Comparison of ENCODE assay signal across 11 mouse cellular contexts in genomic region chr11:119155638-119156480, GRCm38 (mm10).
DNase-seq lines count a peak whose midpoint lies in the region; ATAC-seq and TF ChIP-seq lines count a peak whose summit lies in the region.
"Had no signal": no experiment of that assay in that cellular context is flagged by ENCODE, and none has a peak within 500 bp of the region (broad histone marks: within the 10 kb centered on the region; RNA-seq: fewer than 3 reads in every experiment).

No protein-coding gene starts in this region.

- no peak for TF ChIP-seq CTCF in forebrain, postnatal 0 days (IDR thresholded peaks at IDR 0.05; ENCODE audit: low read depth)
- TF ChIP-seq CTCF in kidney, postnatal 0 days (IDR thresholded peaks at IDR 0.05; ENCODE audit: low read depth): no peak
- TF ChIP-seq CTCF in intestine, postnatal 0 days (IDR thresholded peaks at IDR 0.05; ENCODE audit: low read depth): no peak

- no peak overlapping the region for H3K27ac ChIP-seq in forebrain, postnatal 0 days (ENCODE audit: low read depth, low read length)
- peak overlapping the region; percentile 40; the same call in 1 of the 2 replicates for H3K27ac ChIP-seq in kidney, postnatal 0 days
- H3K27ac ChIP-seq in neural tube, embryonic 12.5 days: 0 out of 2 replicates have a peak overlapping the region, but pooled peaks have one; percentile 50
- no peak overlapping the region for H3K27ac ChIP-seq in intestine, postnatal 0 days (ENCODE audit: low read depth, low read length)
- H3K27ac ChIP-seq: heart, adult 2 months had no signal

- WGBS in forebrain, postnatal 0 days: 29% methylated on average over 30 of the region's 30 CpGs
- 64% methylated on average over 30 of the region's 30 CpGs for WGBS in kidney, postnatal 0 days
- 25% methylated on average over 30 of the region's 30 CpGs for WGBS in neural tube, embryonic 12.5 days
- WGBS in intestine, postnatal 0 days: 80% methylated on average over 30 of the region's 30 CpGs

- DNase-seq in embryo, embryonic 11 days: peak; percentile 47
- no peak for DNase-seq in embryo, embryonic 9.5 days (ENCODE audit: extremely low spot score)
- no peak for DNase-seq in forebrain, postnatal 0 days
- DNase-seq in kidney, postnatal 0 days (ENCODE audit: low spot score): no peak
- DNase-seq in urinary bladder, postnatal 25 days (ENCODE audit: low spot score): no peak
- DNase-seq in heart, postnatal 36 days: no peak
- DNase-seq: cerebellum, adult 9-11 months; heart, adult 2 months had no signal

- H3K4me3 ChIP-seq in forebrain, postnatal 0 days (ENCODE audit: low read depth, low read length): no peak overlapping the region
- H3K4me3 ChIP-seq in kidney, postnatal 0 days (replicated peaks; ENCODE audit: low read depth, low read length): no peak overlapping the region
- H3K4me3 ChIP-seq in neural tube, embryonic 12.5 days: no peak overlapping the region
- H3K4me3 ChIP-seq in intestine, postnatal 0 days (ENCODE audit: low read depth, low read length): no peak overlapping the region
- H3K4me3 ChIP-seq: heart, adult 2 months; megakaryocyte, embryonic 14.5 days had no signal

- H3K9me3 ChIP-seq in forebrain, postnatal 0 days (ENCODE audit: low read length): no peaks in the 10 kb centered on the region
- no peaks in the 10 kb centered on the region for H3K9me3 ChIP-seq in kidney, postnatal 0 days (replicated peaks; ENCODE audit: low read length)
- no peaks in the 10 kb centered on the region for H3K9me3 ChIP-seq in neural tube, embryonic 12.5 days
- no peaks in the 10 kb centered on the region for H3K9me3 ChIP-seq in intestine, postnatal 0 days (ENCODE audit: control insufficient read depth)
- H3K9me3 ChIP-seq: megakaryocyte, embryonic 14.5 days had no signal

- H3K4me1 ChIP-seq in forebrain, postnatal 0 days (ENCODE audit: insufficient read depth): peaks cover 11% of the 10 kb centered on the region
- H3K4me1 ChIP-seq in kidney, postnatal 0 days (replicated peaks; ENCODE audit: insufficient read depth, low read length): peaks cover 13% of the 10 kb centered on the region; the same call in 1 of the 2 replicates
- H3K4me1 ChIP-seq in neural tube, embryonic 12.5 days: peaks cover 59% of the 10 kb centered on the region
- no peaks in the 10 kb centered on the region for H3K4me1 ChIP-seq in intestine, postnatal 0 days (replicated peaks; ENCODE audit: control insufficient read depth, insufficient read depth, low read length)
- H3K4me1 ChIP-seq: megakaryocyte, embryonic 14.5 days had no signal

- intact Hi-C loops in heart, postnatal 36 days (cut with DNase I): no loop called here

- peak; percentile 26; the same call in 1 of the 2 replicates for ATAC-seq in forebrain, postnatal 0 days
- no peak for ATAC-seq in kidney, postnatal 0 days (replicated peaks; ENCODE audit: low FRiP score, low read depth)
- ATAC-seq in neural tube, embryonic 12.5 days (ENCODE audit: low FRiP score, low read depth): 0 out of 2 replicates have a peak, but pooled peaks have one; percentile 6
- ATAC-seq in intestine, postnatal 0 days: no peak

- peaks cover 41% of the 10 kb centered on the region for H3K36me3 ChIP-seq in forebrain, postnatal 0 days (ENCODE audit: insufficient read depth)
- 0 out of 2 replicates have a peak, but pooled peaks cover 8% of the 10 kb centered on the region for H3K36me3 ChIP-seq in kidney, postnatal 0 days (ENCODE audit: insufficient read depth, low read length)
- H3K36me3 ChIP-seq in neural tube, embryonic 12.5 days: peaks cover 37% of the 10 kb centered on the region
- H3K36me3 ChIP-seq in intestine, postnatal 0 days (ENCODE audit: control insufficient read depth, insufficient read depth): peaks cover 31% of the 10 kb centered on the region

- no peaks in the 10 kb centered on the region for H3K27me3 ChIP-seq in forebrain, postnatal 0 days (ENCODE audit: insufficient read depth, low read length)
- no peaks in the 10 kb centered on the region for H3K27me3 ChIP-seq in kidney, postnatal 0 days (ENCODE audit: insufficient read depth, low read length)
- peaks cover 11% of the 10 kb centered on the region; the same call in 1 of the 2 replicates for H3K27me3 ChIP-seq in neural tube, embryonic 12.5 days (replicated peaks)
- H3K27me3 ChIP-seq in intestine, postnatal 0 days (replicated peaks; ENCODE audit: control insufficient read depth, insufficient read depth, low read length): no peaks in the 10 kb centered on the region

- no peak overlapping the region for H3K9ac ChIP-seq in forebrain, postnatal 0 days
- H3K9ac ChIP-seq in kidney, postnatal 0 days (ENCODE audit: low read depth, low read length): no peak overlapping the region
- peak overlapping the region; percentile 29; the same call in 1 of the 2 replicates for H3K9ac ChIP-seq in neural tube, embryonic 12.5 days
- H3K9ac ChIP-seq in intestine, postnatal 0 days (ENCODE audit: low read depth, low read length): no peak overlapping the region

- H3K4me2 ChIP-seq in forebrain, postnatal 0 days (ENCODE audit: low read depth): no peak overlapping the region
- 0 out of 2 replicates have a peak overlapping the region, but pooled peaks have one; percentile 8 for H3K4me2 ChIP-seq in kidney, postnatal 0 days (ENCODE audit: low read length)
- H3K4me2 ChIP-seq in neural tube, embryonic 12.5 days (replicated peaks): peak overlapping the region; percentile 52
- no peak overlapping the region for H3K4me2 ChIP-seq in intestine, postnatal 0 days (replicated peaks; ENCODE audit: low read depth)

Comparison
In these comparisons a context has a peak if more than half of its experiments do, and no peak if none do; other contexts are left out.
1. ATAC-seq: peak in forebrain, postnatal 0 days (single experiment) and neural tube, embryonic 12.5 days (single experiment); none in kidney, postnatal 0 days (single experiment) and intestine, postnatal 0 days (single experiment).
2. H3K27ac ChIP-seq: peak in kidney, postnatal 0 days (single experiment) and neural tube, embryonic 12.5 days (single experiment); none in forebrain, postnatal 0 days (single experiment) and intestine, postnatal 0 days (single experiment).
3. H3K4me2 ChIP-seq: peak in kidney, postnatal 0 days (single experiment) and neural tube, embryonic 12.5 days (single experiment); none in forebrain, postnatal 0 days (single experiment) and intestine, postnatal 0 days (single experiment).